Mouse (Mus musculus): ENCODE data around the gene Prune2.

- no peak for TF ChIP-seq CTCF (conservative IDR thresholded peaks at IDR 0.05; ENCODE audit: insufficient read depth, insufficient read length, low read depth, low read length)
- no peak for TF ChIP-seq POLR2A (IDR thresholded peaks at IDR 0.05; ENCODE audit: low read depth, low read length)
Observed at GRCm38 (mm10) chr19:17256388-17256787, 300.5 kb downstream of the Prune2 start.
